Mouse (Mus musculus) lung, adult 2 months (tissue): Measurements from ENCODE around the gene B4galt5.

Experiments used
- CTCF ChIP-seq: fragments of 200-500 bp; IDR thresholded peaks from 2 replicates; pipeline ENCODE4 v1.5.1; 2011; ENCODE audit warnings: mild to moderate bottlenecking, low read length, control low read depth; ENCODE audit not compliant: insufficient read depth
- POLR2A ChIP-seq: fragments of 200-500 bp; IDR thresholded peaks from 2 replicates; pipeline ENCODE4 v1.6.1; 2011; ENCODE audit warnings: low read depth, mild to moderate bottlenecking, control low read depth, low read length, borderline replicate concordance; ENCODE audit errors: extremely low read depth

GRCm38 (mm10) chr2:167273206-167273740 lies 75.7 kb downstream of the B4galt5 start:
- TF ChIP-seq CTCF (no peak), POLR2A (no peak)
